Mouse (Mus musculus): ENCODE measurements at regions not wholly inside any gene's neighbourhood (a gene's known extent, or its start where the extent isn't known, plus 50 kb on each side); places are given as distances from the start of the nearest gene placed in this dataset.

DNA sequence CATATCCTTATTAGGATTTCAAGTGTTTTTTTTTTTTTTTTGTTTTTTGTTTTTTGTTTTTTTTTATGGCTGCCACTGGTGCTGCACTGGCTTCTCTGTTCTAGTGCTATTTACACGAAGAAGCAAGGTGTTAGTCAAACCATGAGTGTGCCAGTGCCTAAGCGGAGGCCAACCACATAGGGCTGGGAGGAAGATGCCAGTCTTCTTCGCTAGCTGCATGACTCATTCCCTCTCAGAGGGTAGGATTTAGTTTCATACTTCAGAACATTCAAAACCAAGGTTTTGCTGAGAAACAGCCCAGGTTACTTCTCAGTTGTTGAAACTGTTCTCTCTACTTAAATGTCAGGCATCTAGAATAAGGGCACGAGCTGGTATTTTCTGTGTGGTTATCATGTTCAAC lies 72.6 kb downstream of the Icos start:
- in situ Hi-C loops (cut with MseI, MboI), result no loop called here

DNA sequence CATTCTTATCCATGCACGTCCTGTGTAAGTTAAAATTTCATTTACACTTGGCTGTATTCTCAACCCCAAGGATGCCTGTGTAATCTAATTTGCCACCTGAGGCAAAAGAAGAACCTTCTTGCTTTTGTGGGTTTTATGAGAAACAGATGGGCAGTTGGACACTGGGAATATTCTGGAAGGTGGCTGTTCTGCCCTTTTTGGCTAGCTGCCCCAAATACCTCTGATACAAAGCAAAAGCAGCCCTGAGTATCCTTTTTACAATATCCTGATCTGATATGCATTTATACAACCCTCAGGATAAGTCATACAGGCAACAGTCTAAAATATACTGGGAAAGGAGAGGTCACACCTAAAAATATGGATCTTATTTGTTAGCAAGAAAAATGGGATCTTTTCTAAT lies 75.9 kb downstream of the Icos start:
- in situ Hi-C loops (cut with MseI, MboI), result no loop called here

DNA sequence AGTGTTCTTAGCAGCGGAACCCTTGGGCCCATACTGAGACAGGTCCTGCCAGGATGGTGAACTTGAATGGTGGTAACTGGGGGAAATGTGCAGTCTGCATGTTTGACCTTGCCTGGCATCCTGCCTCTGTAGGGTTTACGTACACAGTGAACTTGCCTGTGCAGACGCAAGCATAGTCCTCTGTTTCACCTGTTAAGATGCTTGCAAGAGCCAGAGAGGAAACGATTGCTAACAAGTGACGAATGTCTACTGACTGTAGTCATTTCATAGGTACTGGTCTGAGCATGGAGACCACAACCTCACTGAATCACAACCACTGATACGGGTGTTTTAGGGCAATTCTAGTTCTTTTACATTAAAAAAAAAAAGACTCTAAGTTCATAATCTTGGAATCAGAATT lies 76.7 kb downstream of the Icos start:
- in situ Hi-C loops (cut with MseI, MboI), result no loop called here

DNA sequence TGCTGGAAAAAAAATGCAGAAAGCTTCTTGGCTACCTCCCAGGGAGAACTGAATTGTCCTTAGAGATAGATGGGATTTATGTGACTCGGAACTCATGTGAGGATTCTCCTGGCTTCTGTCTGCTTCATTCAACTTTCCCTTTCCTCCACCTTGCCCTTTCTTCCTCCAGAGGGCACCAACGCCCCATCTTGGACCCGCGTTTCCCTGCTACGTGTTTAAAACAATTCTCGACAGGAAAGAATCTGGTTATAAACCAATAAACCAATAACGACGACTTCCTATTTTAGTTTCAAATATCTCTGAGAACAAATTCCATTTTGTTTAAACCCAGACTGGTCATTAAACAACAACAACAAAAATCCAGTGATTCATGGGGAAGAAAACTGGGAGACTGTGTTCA lies 77.4 kb downstream of the Icos start:
- in situ Hi-C loops (cut with MseI, MboI), result no loop called here

DNA sequence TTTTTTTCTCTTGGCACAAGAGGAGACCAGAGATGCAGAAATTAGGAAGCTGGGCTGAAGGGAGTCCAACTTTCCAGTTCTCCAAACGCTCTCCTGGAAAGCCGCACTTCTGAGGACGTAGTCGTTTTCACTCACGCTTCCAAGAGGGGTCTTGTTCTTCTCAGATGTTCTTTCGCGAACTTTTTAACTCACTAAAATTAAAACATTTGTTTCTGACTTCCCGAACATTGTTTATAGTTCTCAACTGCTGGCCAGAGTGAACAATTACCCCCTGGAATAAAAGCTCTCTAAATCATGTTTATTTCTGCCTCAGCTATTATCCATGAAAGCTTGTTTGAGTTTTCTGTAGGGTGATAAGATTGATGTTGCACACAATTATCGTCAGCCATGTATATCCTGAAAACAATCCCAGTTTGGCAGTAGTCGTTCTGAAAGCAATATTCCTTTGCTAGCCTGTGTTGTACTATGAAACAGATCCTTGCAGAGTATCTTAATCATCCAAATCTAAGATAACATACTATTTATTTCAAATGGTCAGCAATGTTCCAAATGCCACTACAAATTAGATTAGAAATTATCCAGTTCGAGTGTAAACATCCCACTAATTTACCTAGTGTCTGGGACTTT lies 82.3 kb downstream of the Icos start:
- in situ Hi-C loops (cut with MseI, MboI), result no loop called here

DNA sequence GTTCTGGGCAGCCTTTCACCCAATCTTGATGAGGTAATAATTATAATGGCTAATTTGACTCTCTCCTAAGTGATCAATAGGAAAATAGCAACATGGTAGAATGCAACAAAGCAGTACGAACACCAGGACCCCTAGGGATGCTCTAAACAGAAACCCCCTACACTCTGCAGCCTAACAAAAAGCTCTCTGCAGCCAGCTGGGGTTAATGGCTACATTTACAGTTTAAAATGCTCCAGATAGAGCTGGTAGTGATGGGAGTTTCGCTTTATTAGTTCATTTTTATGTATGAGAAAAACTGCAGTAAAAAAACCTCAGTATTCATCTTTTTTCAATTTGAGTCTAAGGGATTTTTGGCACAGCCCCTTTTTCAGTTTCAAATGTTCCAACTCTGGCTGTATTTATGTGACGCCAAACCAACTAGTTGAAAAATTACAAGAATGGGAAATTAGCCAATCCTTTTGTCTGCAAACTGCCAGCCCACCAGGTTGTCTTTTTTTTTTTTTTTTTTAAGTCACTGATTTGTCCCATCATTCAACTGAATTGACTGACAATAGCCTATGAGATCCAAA lies 84.2 kb downstream of the Icos start:
- in situ Hi-C loops (cut with MseI, MboI), result no loop called here

DNA sequence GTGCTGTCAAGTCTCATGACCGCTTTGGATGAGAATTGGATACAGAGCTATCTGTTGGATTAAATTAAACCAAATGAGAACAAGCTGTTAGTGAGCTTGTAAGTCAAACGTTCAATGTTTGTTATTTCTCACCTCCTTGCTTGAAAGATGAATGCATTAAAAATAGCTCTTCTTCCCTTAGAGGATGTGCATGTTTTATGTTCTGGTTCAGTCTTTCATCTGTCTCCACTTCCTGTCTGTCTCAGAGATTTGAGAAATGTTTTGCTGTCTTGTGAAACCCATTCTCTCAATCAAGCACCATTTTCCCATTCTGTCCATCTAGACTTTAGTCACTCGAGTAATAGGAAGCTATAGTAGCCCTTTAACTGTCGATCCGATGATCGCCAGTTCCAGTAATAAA lies 90.4 kb downstream of the Icos start:
- in situ Hi-C loops (cut with MseI, MboI), result no loop called here

DNA sequence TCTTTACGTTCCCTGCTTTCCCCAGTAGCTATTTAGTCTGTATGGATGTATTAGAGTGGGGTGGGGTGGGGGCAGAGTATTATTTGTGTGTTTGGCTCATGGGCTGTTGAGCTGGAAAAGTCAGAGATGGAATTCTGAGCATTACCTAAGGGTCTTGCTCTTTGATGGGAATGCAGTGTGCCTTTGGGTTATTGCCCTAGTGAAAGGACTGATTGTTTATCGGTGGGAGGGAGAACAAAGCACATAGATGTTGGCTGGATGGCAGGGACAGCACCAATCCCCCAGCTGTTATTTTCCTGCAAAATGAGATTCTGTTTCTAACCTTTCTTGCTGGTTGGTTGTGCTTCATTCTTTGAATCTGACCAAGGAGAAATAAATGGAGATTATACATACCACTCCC lies 96.4 kb downstream of the Icos start:
- in situ Hi-C loops (cut with MseI, MboI), result no loop called here

DNA sequence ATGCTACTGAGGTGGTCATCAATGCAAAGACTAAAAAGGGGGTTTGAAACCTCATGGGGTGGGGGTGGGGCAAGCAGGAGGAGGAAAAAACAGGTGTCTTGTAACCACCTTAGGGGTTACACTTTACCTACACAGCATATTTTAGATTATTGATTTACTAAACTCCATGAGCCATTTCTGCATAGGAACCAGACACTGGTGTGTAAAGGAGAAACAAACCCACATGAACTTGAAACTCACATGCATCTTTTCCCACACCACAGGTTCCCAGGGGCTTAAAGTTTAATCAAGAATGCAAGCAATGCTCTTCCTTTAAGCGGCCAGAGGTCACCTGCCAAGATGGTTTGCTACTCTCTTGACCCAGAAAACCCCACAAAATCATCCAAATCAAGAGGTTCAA lies 97.6 kb downstream of the Icos start:
- in situ Hi-C loops (cut with MseI, MboI), result no loop called here

DNA sequence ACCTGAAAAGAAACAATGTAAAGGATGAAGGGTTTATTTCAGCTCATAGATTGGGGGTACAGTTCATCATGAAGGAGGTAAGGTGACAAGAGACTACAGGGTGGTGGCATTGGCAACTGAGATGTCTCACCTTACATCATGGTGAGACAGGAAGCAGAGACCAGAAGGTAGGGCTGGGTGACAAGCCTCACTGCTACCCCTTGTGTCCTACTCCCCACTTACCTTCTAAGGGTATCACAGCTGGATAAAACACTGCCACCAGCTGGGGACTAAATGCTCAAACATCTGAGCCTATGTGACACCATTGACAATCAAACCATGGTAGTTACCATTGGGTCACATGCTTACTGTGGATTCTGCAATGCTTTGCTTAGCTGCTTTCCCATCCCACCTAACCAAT lies 107.0 kb downstream of the Icos start:
- in situ Hi-C loops (cut with MseI, MboI), result no loop called here

DNA sequence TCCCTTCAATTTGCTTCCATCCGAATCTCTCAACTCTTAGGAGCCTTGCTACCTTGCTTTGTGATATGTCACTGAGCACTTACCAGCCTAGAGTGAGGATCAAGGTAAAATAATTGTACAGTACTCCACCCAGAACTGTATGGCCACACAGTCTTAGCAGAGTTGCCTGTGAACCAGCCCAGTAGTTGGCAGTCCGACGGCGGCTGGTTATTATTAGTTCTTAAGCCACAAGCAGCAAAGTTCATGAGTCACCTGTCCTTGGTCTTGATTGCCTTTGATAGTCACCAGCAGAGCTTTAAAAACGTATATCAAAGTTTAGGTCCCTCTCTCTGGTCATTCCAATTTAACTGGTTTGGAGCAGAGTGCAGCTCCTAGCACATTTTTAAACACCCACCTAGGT lies 109.1 kb downstream of the Icos start:
- in situ Hi-C loops (cut with MseI, MboI), result no loop called here

DNA sequence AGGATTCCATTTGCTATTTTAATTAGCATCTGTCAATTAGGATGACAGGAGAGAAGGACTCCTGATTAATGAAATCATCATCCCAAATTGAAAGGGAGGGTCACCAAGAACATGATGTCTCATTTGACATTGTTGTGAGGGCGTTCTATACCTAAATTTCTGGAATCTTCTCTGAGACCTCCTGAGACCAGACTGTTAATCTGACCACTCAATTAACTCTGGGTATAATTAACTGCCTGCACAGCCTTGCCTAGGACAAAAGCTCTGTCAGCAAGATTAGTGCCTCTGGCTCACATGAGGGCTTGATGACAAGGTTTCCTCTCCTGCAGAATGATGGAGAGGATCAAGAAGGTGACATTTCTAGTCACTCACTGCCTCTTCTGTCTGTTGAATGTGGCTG lies 113.1 kb downstream of the Icos start:
- in situ Hi-C loops (cut with MseI, MboI), result no loop called here

DNA sequence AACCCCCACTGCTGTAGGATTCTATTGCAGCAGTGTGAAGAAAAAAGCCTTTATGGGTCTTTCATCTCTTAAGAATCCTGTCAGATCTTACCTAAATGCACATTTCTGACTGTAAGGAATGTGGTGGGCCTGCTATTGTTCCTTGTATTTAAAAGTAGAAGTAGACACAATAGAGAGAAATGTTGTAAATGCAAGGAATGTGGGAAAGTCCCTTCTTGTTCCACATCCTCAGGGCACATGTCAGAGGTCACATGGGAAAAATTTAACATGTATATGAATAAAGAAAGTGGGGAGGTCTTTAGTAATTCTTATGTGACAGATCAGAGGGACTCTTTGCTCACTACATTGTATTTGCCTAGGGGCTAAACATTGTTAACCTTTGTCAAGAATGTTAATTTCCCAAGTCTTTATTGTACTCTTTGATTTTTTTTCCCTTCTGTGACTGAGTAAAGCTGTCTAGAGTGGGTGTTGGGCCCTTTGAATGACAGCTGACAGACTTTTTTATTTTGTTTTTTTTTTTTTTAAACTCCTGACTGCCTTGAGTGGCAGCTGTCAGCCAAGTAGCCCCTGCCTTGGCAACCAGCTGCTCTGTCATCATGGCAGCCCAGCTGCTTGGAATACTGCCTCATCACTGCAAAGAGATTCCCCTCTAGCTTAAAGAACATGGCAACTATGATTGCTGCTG lies 117.9 kb downstream of the Icos start:
- in situ Hi-C loops (cut with MseI, MboI), result no loop called here

DNA sequence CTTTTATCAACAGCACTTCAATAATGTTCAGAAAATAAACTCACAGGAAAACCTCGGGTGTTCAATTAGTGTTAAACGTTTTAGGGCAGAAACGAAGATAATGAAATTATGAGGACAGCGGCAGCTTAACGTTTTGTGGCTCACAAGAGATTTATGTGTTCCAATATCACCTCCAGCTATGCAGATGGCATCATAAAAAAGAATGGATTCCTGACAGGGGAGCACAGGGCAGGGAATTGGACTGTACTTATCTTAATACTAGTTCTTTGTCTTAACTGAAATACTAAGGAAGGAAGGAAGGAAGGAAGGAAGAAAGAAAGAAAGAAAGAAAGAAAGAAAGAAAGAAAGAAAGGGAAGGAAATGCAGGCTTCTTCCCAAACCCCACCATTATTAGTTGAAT lies 121.6 kb downstream of the Icos start:
- in situ Hi-C loops (cut with MseI, MboI), result no loop called here

DNA sequence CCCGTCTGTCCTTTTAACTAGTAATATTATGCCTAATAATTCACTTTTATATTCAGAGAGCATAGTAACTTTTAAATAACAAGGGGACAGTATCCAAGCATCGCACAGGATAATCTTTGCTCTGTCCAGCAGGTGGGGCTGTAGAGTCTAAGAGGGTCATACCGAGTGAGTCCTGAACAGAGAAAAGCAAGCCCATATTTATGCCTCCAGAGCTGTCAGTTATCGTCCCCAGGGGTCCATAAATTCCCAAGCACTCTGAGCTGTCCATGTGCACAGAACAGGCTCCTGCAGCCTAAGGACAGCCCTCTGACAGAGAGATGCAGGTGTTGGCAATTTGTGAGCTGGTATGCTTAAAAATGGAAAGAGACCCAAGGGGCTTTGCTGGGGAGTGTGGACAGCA lies 124.0 kb downstream of the Icos start:
- in situ Hi-C loops (cut with MseI, MboI), result no loop called here

DNA sequence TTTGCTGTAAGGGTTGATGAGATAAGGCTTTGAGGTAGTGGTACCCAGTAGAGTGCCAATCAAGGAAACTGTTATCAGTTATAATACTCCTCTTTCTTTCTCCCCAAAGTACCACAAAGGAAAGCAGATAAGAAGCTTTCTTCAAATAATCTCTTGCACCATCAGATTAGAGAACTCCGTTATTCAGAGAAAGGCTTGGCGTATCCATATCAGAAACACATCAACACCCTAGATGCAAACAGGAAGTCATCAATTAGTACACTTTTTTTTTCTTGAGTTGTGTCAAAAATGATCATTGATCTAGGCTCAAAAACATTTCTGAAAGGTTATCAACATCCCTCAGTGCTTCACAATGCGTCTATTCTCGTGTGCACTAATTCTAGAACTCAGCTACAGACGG lies 124.6 kb downstream of the Icos start:
- in situ Hi-C loops (cut with MseI, MboI), result no loop called here

DNA sequence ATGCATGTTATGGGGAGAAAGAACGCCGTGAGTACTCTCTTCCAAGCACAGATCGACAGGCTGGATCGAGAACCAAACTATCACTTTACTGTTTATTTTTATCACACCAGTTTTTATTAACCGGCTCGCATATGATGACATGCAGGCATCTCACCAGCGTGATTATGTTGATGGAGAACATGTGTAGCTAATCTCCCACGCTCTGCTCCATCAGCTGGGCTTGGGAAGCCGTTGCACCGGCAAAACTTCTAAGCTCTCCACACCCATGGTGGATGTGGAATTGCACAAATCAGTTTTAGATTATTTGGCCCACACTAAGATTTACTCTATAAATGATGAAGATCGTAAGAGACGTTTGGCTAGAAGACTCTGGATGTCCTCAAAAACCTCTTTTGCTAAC lies 125.9 kb downstream of the Icos start:
- in situ Hi-C loops (cut with MseI, MboI), result no loop called here

DNA sequence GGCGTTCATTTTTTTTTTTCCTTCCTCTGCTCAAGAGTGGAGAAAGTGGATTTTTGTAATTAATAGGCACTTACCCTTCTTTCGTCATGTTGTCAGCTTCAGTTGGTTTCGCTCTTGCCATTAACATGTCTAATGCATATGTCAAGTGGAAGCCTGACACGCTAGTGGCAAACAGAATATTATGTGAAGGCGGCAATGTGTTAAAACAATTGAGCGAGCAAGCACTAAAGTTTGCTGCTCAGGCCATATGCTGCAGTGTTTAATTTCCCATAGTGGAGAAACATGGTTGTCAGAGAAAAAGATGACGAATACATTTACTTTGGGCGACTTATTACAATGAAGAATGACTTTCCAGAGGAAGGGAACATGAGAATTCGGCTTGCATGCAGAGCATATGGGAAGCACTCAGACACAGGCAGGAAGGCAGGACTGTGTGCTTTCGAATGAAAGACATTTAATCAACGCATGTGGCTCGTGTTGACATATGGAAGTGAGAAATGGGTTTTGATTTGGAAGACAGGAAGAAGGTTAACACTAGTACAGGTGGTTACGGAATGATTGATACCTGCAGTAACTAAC lies 134.1 kb downstream of the Icos start:
- in situ Hi-C loops (cut with MseI, MboI), result no loop called here

DNA sequence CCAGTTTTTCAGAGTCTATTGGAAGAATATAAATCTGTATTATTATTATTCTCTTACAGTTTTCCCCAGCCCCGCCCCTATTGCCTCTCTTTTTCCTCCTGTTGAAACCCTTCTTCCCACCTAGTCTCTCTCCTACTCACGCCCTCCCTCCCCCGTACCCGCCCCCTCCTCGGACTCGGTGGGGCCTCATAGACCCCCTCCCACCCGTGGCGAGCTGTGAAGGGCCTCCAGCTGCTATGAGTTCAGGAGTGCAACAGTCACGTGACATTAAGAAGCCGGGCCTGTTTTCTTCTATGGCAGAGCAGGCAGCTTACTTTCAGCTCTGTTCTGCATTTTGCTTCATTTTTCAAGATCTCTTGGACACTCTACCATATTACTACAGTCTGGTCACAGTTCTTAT lies 139.8 kb downstream of the Icos start:
- in situ Hi-C loops (cut with MseI, MboI), result no loop called here

DNA sequence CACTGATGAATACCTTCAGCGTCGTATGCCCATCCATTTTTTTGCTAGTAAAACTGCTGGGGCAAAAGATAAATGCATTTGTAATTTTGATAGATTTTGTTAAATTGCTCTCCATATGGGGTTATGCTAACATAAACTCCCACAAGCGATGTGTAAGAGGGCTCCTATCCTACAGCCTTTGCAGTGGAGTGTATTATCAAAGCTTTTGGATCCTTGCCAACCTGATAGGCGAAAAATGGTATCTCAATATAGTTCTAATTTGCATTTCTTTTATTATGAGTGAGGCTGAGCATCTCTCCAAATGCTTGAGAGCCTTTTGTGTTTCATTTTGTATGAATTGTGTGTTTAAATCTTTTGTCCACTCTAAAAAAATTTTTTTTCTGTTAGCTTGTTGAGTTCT lies 140.3 kb downstream of the Icos start:
- in situ Hi-C loops (cut with MseI, MboI), result no loop called here

DNA sequence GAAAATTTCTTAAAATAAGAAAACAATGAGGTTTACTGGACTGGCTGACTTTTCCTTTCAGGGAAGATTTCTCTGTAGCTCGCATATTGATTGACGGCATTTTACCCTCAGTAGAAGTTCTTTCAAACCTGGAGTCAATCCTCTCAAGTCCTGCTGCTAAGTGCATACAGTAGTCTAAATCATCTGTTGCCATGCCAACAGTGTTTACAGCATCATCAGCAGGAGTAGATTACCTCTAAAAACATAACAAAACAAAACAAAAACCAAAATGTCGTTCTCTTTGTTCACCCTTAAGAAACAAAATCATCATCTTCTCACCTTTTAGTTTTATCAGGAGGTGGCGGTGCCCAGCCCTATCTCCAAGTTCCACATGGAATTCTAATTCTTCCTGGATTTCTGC lies 143.8 kb downstream of the Icos start:
- in situ Hi-C loops (cut with MseI, MboI), result no loop called here

DNA sequence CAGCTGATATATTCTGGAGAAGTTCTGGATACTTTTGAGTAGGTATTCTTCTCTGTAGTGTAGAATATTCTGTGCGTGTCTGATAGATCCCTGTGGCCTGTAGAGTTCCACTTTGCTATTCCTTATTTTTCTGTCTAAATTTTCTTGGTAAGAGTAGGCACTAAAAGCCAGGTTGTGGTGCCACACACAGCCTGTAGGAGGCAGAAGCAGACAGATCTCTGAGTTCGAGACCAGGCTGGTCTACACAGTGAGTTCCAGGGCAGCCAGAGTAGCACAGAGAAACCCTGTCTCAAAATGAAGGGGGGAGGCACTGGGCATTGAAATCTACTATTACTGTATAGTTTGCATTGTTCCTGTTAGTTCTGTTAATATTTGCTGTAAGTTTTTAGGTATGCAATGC lies 147.4 kb downstream of the Icos start:
- in situ Hi-C loops (cut with MseI, MboI), result no loop called here
